Mouse (Mus musculus): ENCODE data around the gene Dnajc4. TPM values are rescaled to one million over a fixed set of nuclear protein-coding genes. Genes with fewer than 3 reads are reported as not detected.

Gene Dnajc4
- polyA plus RNA-seq (2016; fragmentation: Nextera tagmentation; extraction: Ambion mirVana), result 12.1 and 12.7 TPM in 2 replicates

DNA sequence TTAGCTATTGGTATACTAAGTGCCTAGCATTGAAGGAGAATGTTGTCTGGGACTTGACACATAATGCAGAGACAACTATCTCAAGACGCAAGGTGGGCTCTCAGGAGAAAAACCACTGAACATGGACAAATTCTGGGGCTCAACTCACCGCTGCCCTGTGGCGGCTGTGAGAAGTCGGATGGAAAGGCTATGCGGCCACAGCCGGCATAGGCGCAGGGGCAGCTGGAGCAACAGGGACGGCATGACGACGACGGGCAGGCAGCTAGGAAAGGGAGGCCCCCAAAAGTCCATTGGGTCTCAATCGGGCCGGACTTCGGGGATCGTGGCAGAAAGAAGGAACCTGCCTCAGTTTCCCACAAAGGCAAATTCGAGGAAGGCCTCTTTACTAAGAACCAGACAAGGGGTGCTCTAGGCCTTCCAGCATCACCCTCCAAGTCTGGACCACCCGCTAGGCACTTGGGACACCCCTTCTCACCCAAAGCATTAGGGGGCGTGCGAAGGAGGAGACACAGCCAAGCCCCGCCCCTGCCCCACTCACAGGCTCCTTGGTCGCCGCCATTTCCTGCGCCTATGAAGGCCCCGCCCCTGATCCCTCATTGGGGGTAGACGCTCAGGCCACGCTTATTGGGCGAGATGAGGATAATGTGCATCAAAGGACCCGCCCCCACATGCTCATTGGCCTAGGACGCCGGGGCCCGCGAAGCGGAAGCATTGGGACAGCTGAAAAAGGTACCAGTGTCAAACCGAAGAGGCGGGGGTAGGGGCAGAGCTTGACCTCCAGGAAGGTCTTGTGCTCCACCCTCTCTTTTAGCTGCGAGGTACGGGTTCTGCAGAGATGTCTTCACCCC lies at the start of gene Dnajc4:
TSS of gene Dnajc4 (minus strand) at position 562 of the 848 bp plus-strand sequence.
- peak within 1 kb of the TSS; percentile 71 for H3K27ac ChIP-seq
- peak within 1 kb of the TSS; percentile 98 for H3K4me2 ChIP-seq
- H3K36me3 ChIP-seq, result 0 out of 2 replicates have a peak, but pooled peaks cover 3% of the 10 kb centered on the region
- peak within 1 kb of the TSS; percentile 74 for H3K4me3 ChIP-seq
- 3% methylated on average over 37 of the region's 37 CpGs for WGBS (ENCODE audit: insufficient replicate concordance)
- peak; percentile 93 for ATAC-seq
- H3K27me3 ChIP-seq (replicated peaks), result no peaks in the 10 kb centered on the region
- H3K9me3 ChIP-seq (replicated peaks), result no peaks in the 10 kb centered on the region
- H3K9ac ChIP-seq, result peak within 1 kb of the TSS; percentile 79
- peaks cover 65% of the 10 kb centered on the region for H3K4me1 ChIP-seq

- peak overlapping the region; percentile 94 for H3K4me2 ChIP-seq
- no peak for ATAC-seq
- 89% methylated on average over 2 of the region's 2 CpGs for WGBS (ENCODE audit: insufficient replicate concordance)
These were observed 48.8 kb upstream of the Dnajc4 start for GRCm38 (mm10) chr19:7041171-7041570.

GRCm38 (mm10) chr19:7040637-7041130 lies 48.3 kb upstream of the Dnajc4 start:
- peak overlapping the region; percentile 70 for H3K4me3 ChIP-seq
- WGBS (ENCODE audit: insufficient replicate concordance), result 13% methylated on average over 13 of the region's 13 CpGs
- H3K27me3 ChIP-seq (replicated peaks), result no peaks in the 10 kb centered on the region
- peak overlapping the region; percentile 86 for H3K9ac ChIP-seq
- no peaks in the 10 kb centered on the region for H3K9me3 ChIP-seq (replicated peaks)
- H3K4me1 ChIP-seq, result peaks cover 39% of the 10 kb centered on the region
- no peak for ATAC-seq
- peaks cover 23% of the 10 kb centered on the region for H3K36me3 ChIP-seq
- peak overlapping the region; percentile 94 for H3K4me2 ChIP-seq
- peak overlapping the region; percentile 95 for H3K27ac ChIP-seq

More at GRCm38 (mm10) chr19:7041171-7041570, 48.8 kb upstream of the Dnajc4 start:
- Histone ChIP-seq H3K27ac (peak overlapping the region; percentile 95), H3K9me3 (replicated peaks) (no peaks in the 10 kb centered on the region), H3K27me3 (replicated peaks) (no peaks in the 10 kb centered on the region), H3K9ac (peak overlapping the region; percentile 86), H3K4me3 (peak overlapping the region; percentile 70), H3K4me1 (peaks cover 39% of the 10 kb centered on the region), H3K36me3 (peaks cover 20% of the 10 kb centered on the region)

GRCm38 (mm10) chr19:7039841-7040636 lies 47.7 kb upstream of the Dnajc4 start, which contains the start of gene Stip1:
TSS of gene Stip1 (minus strand) at chr19:7039967.
- H3K4me2 ChIP-seq, result peak within 1 kb of the TSS; percentile 94
- ATAC-seq, result peak; percentile 97
- peak within 1 kb of the TSS; percentile 95 for H3K27ac ChIP-seq
- peaks cover 30% of the 10 kb centered on the region for H3K36me3 ChIP-seq
- no peaks in the 10 kb centered on the region for H3K27me3 ChIP-seq (replicated peaks)
- peak within 1 kb of the TSS; percentile 96 for H3K4me3 ChIP-seq
- H3K9ac ChIP-seq, result peak within 1 kb of the TSS; percentile 99
- peaks cover 39% of the 10 kb centered on the region for H3K4me1 ChIP-seq
- WGBS (ENCODE audit: insufficient replicate concordance), result under 1% methylated on average over 49 of the region's 49 CpGs
- no peaks in the 10 kb centered on the region for H3K9me3 ChIP-seq (replicated peaks)

DNA sequence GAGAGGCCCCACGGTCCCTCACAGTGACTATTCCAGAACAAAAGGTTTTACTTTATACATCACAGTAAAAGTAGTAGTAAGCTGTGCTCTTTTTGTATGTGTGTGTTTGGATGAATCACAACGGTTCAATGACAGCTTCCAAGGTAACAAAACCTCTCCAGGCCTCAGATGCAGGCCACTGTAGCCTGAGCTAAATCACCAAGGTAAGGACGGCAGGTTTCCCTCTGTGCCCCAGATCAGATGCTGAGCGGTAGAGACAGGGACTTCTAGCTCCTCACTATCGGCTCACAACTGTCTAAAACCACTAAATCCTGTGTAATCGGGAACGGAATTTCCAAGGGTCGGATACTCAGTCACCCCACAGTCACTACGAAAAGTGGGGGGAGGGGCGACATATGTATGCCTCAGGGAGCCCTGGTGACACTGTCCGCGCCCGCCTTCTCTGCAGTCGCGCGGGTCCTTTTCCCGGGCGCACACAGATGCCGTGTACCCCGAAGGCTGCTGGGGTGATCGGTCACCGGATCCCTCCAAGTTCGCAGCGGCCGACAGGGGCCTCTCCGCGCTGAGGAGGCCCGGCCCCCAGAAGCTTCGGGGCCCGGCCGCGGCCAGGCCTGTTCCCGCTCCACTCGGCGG lies 46.8 kb upstream of the Dnajc4 start:
- H3K27ac ChIP-seq, result peak overlapping the region; percentile 95
- peak; percentile 11 for ATAC-seq
- 1% methylated on average over 35 of the region's 35 CpGs for WGBS (ENCODE audit: insufficient replicate concordance)
- peaks cover 39% of the 10 kb centered on the region for H3K4me1 ChIP-seq
- peak overlapping the region; percentile 82 for H3K4me2 ChIP-seq
- no peaks in the 10 kb centered on the region for H3K9me3 ChIP-seq (replicated peaks)
- H3K4me3 ChIP-seq, result peak overlapping the region; percentile 96
- H3K27me3 ChIP-seq (replicated peaks), result no peaks in the 10 kb centered on the region
- peaks cover 38% of the 10 kb centered on the region for H3K36me3 ChIP-seq
- peak overlapping the region; percentile 99 for H3K9ac ChIP-seq

GRCm38 (mm10) chr19:7034006-7034405 lies 41.6 kb upstream of the Dnajc4 start:
- Histone ChIP-seq H3K27me3 (replicated peaks) (no peaks in the 10 kb centered on the region), H3K36me3 (peaks cover 89% of the 10 kb centered on the region), H3K9ac (no peak overlapping the region), H3K4me1 (peaks cover 27% of the 10 kb centered on the region), H3K4me3 (no peak overlapping the region), H3K4me2 (no peak overlapping the region), H3K9me3 (replicated peaks) (no peaks in the 10 kb centered on the region), H3K27ac (no peak overlapping the region)
- no peak for ATAC-seq
- 86% methylated on average over 5 of the region's 5 CpGs for WGBS (ENCODE audit: insufficient replicate concordance)

DNA sequence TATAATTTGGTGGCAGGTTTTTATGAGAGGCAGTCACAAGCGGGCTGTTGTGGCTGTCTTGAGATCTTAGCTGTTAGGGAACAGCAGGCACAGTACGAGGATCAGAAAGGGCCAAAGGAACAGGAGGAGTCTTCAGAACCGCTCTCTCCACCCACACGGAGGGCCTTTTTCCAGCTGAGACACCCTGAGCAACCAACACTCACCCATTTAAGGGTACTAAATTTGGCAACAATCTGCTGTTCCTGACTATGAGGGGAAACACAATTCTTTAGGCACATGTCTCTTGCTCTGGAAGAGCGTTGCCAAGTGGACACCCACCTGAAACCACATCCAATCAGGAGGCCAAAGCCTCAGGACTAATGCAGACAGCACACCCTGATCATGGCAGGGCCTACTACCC lies 37.2 kb upstream of the Dnajc4 start:
- ATAC-seq, result no peak
- Histone ChIP-seq H3K9me3 (replicated peaks) (no peaks in the 10 kb centered on the region), H3K4me1 (no peaks in the 10 kb centered on the region), H3K4me2 (no peak overlapping the region), H3K27me3 (replicated peaks) (no peaks in the 10 kb centered on the region), H3K4me3 (no peak overlapping the region), H3K9ac (no peak overlapping the region), H3K36me3 (peaks cover 99% of the 10 kb centered on the region), H3K27ac (no peak overlapping the region)
- WGBS (ENCODE audit: insufficient replicate concordance), result 83% methylated on average over 5 of the region's 5 CpGs

GRCm38 (mm10) chr19:7020224-7020641 lies 27.9 kb upstream of the Dnajc4 start:
- H3K4me3 ChIP-seq, result peak overlapping the region; percentile 66; the same call in 1 of the 2 replicates
- 21% methylated on average over 3 of the region's 3 CpGs for WGBS (ENCODE audit: insufficient replicate concordance)
- peaks cover 43% of the 10 kb centered on the region for H3K4me1 ChIP-seq
- H3K9ac ChIP-seq, result peak overlapping the region; percentile 79
- peaks cover 88% of the 10 kb centered on the region for H3K36me3 ChIP-seq
- no peaks in the 10 kb centered on the region for H3K27me3 ChIP-seq (replicated peaks)
- H3K9me3 ChIP-seq (replicated peaks), result no peaks in the 10 kb centered on the region
- ATAC-seq, result no peak
- H3K27ac ChIP-seq, result peak overlapping the region; percentile 96
- H3K4me2 ChIP-seq, result peak overlapping the region; percentile 81

- H3K4me3 ChIP-seq, result peak within 1 kb of the TSS; percentile 66
- peak; percentile 79 for ATAC-seq
- no peaks in the 10 kb centered on the region for H3K27me3 ChIP-seq (replicated peaks)
- peaks cover 85% of the 10 kb centered on the region for H3K36me3 ChIP-seq
- peak within 1 kb of the TSS; percentile 81 for H3K4me2 ChIP-seq
- H3K4me1 ChIP-seq, result peaks cover 43% of the 10 kb centered on the region
- H3K27ac ChIP-seq, result peak within 1 kb of the TSS; percentile 96
- H3K9me3 ChIP-seq (replicated peaks), result no peaks in the 10 kb centered on the region
- H3K9ac ChIP-seq, result peak within 1 kb of the TSS; percentile 79
- 13% methylated on average over 5 of the region's 5 CpGs for WGBS (ENCODE audit: insufficient replicate concordance)
These were observed 26.8 kb upstream of the Dnajc4 start, which contains the start of gene Fermt3 for GRCm38 (mm10) chr19:7019191-7019590. TSS of gene Fermt3 (minus strand) at chr19:7019469.

DNA sequence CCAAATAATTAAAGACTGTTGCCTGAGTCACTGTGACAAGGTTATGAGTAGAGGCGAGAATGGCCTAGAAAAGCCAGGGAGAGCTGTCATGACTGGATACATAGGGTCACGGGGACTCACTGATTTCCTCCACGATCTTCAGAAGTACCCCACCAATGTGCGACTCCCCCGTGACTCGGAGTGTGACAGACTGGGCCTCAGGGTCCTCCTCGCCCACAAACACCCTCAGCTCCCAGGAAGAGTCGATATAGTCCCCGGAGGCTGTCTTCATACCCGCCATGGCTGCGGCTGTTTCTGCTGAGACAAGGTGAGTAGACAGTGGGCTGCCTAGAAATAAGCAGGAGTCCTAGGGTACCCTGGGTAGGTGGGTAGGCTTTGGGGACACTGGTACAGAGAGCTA lies 26.2 kb upstream of the Dnajc4 start:
- ATAC-seq, result no peak
- WGBS (ENCODE audit: insufficient replicate concordance), result 14% methylated on average over 11 of the region's 11 CpGs
- Histone ChIP-seq H3K9me3 (replicated peaks) (no peaks in the 10 kb centered on the region), H3K36me3 (peaks cover 85% of the 10 kb centered on the region), H3K27me3 (replicated peaks) (no peaks in the 10 kb centered on the region), H3K4me3 (peak overlapping the region; percentile 66), H3K4me1 (peaks cover 43% of the 10 kb centered on the region), H3K9ac (peak overlapping the region; percentile 79), H3K27ac (peak overlapping the region; percentile 96), H3K4me2 (peak overlapping the region; percentile 81)

All from liver, embryonic 12.5 days (tissue).